Mouse (Mus musculus) thymus, postnatal 36 days (tissue): Measurements from ENCODE around the gene Mest.

Source experiments
- DNase-seq, 2 experiments: peaks; one replicate each; pipeline ENCODE4 v3.0.0; 2022; ENCODE audit warnings: mixed read lengths in 2 of 2

The Mest gene

DNA sequence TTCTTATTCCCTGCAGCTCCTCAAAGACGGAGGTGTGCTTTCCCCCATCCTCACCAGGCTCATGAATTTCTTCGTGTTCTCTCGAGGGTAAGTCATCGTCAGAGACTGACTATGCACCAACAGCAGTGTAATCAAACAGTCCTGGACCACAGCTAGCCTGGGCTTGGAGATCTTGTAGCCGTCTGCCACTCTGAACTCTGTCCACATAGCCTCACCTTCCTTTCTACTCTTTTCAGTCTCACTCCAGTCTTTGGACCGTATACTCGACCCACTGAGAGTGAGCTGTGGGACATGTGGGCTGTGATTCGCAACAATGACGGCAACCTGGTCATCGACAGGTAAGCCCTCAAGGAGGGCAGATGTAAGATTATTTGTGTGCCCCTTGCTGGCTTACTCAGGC is 21.5 kb downstream of the Mest start:
- DNase-seq, result no peak

DNA sequence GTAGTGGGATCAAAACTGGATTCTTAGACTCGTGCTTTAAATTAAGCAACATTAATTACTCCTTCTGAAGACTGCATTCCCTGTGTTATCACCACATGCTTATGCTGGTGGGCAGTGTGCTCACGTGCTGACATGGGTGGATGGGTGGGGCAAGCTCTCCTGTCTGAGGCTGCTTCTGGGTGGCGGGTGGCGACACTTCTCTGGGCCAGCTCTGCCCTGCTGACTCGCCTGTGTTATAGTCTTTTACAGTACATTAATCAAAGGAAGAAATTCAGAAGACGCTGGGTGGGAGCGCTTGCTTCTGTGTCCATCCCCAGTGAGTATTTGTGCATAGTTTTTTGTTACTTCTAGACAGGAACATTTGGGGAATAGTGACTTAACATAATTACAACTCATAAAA is 22.2 kb downstream of the Mest start:
- no peak for DNase-seq

DNA sequence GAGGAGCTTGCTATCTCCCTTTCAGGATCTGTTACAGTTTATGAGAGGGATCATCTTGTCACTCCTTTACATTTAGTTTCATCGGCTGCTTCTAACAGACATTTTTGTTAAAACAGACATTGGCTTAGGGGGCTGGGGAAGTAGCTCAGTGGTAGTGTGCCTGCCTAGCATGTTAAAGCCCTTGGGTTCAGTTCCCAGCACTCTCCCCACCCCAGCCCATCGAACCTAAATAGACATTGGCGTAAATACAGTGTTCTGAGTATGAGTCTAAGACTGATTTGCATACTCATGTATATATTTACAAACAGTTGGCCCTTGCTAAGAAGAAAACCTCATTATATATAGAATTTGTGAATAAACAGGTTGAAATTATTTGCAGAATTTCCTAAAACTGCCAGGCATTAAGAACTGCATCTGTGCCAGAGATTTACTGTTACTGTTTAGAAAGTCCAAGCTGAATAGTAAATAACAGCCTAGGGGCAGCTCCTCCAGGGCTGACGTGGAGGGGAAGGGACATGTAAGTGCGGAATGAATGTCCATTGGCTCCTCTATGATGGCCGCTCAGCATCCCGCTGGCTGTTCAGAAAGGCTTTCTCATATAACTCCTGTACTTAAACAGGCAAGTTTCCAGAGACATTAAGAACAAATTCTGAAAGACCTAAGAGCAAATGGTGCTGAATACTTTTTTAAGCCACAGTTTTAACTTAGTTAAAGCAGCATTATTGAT is 24.4 kb downstream of the Mest start:
- DNase-seq, result no peak

DNA sequence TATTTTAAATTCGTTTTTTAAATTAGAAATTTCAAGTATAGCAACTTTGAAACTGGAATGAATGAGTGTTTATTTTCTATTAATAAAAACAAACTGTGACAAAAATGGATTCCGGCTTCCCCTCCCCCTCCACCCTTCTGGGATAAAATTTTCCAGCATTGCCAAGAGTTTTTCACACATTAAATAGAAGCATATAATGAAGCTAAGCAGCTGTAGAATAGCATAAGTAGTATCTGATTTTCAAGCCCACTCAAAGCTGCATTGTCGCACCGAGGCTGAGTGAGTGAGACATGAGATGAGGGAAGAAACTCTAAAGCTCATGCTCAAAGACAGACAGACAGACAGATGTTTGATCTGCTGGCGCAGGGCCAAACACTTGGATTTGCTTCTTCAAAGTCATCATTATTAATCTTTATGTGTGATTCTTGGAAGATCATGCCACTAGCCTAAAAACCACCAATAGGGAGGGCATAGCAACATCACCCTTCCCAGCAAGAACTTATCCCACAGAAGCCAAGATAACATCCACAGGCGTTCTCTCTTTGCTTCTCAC is 25.1 kb downstream of the Mest start:
- DNase-seq, result no peak

DNA sequence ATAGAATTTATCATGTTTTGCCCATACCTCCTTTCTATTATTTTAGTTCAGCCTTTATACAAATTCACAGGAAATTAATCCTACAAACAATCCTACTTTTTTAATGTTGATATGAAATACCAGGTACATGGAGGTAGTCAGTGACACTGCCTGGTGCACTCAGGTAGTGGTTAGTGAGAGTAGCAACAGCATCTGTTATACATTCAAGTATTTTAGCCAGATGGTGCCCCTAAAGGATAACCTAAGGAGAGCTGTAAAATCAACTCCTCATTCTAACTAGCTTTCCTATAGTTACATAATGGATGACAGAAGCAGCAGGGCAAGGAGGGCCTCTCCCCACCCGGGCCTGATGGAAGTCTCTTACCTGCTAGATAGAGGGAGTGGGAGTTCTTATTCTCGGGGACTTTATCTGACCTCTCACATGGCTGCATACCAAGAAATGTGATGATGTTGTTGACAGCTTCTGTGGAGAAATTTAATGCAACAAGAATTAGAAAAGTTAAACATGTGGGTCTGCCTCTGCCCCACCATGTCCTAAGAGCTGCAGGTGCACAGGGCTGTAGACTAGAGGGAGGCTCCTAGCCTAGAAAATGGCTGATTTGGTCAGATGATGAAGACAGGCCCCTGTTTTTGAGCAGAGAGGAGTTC is 25.8 kb downstream of the Mest start:
- no peak for DNase-seq

DNA sequence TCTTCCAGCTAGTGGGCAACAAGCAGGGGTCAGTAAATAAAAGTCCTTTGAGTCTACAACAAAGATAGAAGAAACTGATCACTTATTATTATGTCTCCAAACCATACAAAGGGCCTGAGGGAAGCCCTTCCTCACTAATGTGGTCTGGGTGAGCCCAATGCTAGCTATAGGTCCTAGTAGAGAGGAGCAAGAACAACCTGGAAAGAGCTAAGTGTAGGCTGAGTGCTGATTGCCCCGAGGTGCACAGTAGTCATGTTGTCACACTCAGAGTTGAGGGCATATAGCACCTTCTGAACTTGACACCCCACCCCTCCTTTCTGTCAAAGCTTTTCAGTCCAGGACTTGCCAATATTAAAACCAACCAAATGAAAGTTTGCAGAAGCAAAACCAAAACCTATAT is 26.5 kb downstream of the Mest start:
- DNase-seq, result no peak

DNA sequence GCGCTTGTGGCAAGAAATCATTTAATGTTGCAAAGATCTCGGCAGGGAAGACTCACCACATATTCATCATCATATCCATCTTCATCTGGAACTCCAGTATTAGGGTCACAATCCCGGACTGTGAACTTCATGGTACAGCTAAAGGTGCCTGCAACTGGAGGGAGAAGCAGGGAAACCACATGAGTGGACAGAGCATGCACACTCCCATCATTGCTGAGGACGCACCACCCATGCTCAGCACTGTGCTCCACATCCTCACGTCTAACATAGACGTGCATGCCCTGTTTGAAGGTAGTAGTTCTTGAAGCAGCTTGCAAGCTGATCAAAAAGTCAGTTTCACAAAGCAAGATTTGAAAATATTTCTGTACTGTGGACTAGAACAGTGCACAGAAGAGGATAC is 27.1 kb downstream of the Mest start:
- no peak for DNase-seq

DNA sequence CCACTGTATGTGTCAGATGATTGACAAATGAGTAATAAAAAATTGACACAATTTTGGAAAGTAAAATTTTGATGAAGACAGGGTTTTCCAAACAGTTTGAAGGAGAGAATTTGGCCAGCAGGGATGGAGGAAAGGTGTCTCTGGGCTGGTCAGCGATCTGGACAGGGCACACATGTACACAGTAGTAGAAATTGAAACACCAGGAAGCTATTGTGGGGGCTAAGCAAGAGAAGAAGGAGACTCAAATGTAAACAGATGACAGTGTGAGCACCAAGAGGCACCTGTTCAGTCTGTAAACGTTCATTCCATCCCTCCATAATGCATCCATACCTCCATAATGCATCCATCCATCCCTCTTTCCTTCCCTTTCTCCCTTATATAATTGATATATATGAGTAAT is 27.9 kb downstream of the Mest start:
- DNase-seq, result no peak
